ENCODE assay signal across 8 mouse cellular contexts in genomic region chr6:55202913-55203910, GRCm38 (mm10). TPM values are rescaled to one million over a fixed set of nuclear protein-coding genes. Genes with fewer than 3 reads are reported as not detected.
DNase-seq lines count a peak whose midpoint lies in the region; ATAC-seq lines count a peak whose summit lies in the region.

Mindy4 (plus strand) TSS chr6:55203383.

- peak within 1 kb of the TSS; percentile 63 for H3K4me3 ChIP-seq in embryonic facial prominence, embryonic 10.5 days
- peak within 1 kb of the TSS; percentile 47 for H3K4me3 ChIP-seq in intestine, embryonic 15.5 days (replicated peaks)

- 4% methylated on average over 33 of the region's 33 CpGs for WGBS in embryonic facial prominence, embryonic 10.5 days
- WGBS in intestine, embryonic 15.5 days, result 4% methylated on average over 33 of the region's 33 CpGs

- H3K4me1 ChIP-seq in embryonic facial prominence, embryonic 10.5 days, result peaks cover 44% of the 10 kb centered on the region
- H3K4me1 ChIP-seq in intestine, embryonic 15.5 days (replicated peaks), result peaks cover 6% of the 10 kb centered on the region; the same call in 1 of the 2 replicates

- H3K27ac ChIP-seq in embryonic facial prominence, embryonic 10.5 days (replicated peaks), result peak within 1 kb of the TSS; percentile 92
- H3K27ac ChIP-seq in intestine, embryonic 15.5 days, result peak within 1 kb of the TSS; percentile 29

- H3K36me3 ChIP-seq in embryonic facial prominence, embryonic 10.5 days (replicated peaks), result no peaks in the 10 kb centered on the region
- no peaks in the 10 kb centered on the region for H3K36me3 ChIP-seq in intestine, embryonic 15.5 days

- H3K4me2 ChIP-seq in intestine, embryonic 15.5 days (replicated peaks), result peak within 1 kb of the TSS; percentile 66

- ATAC-seq in intestine, embryonic 15.5 days, result peak; percentile 97
- ATAC-seq in megakaryocyte-erythroid progenitor cell, adult 5-6 weeks (replicated peaks; ENCODE audit: low FRiP score, low TSS enrichment, poor library complexity, severe bottlenecking), result peak; percentile 98

- DNase-seq in adrenal gland, postnatal 14 days, result peak; percentile 94
- DNase-seq in embryonic facial prominence, embryonic 10.5 days (ENCODE audit: low spot score), result peak; percentile 94
- peak; percentile 72 to 86 for DNase-seq in gastrocnemius, postnatal 4 days (ENCODE audit: low spot score in 2 of 2)
- peak; percentile 88 to 92 for DNase-seq in left cerebral cortex, postnatal 14 days (ENCODE audit: low spot score in 2 of 2)
- DNase-seq in right cerebral cortex, postnatal 36 days (ENCODE audit: low spot score in 2 of 2), result peak; percentile 84 to 89
- DNase-seq in yolk sac, embryonic 10.5 days (ENCODE audit: low spot score), result peak; percentile 79

- H3K27me3 ChIP-seq in embryonic facial prominence, embryonic 10.5 days (replicated peaks; ENCODE audit: low read depth, poor library complexity, severe bottlenecking), result no peaks in the 10 kb centered on the region
- H3K27me3 ChIP-seq in intestine, embryonic 15.5 days (replicated peaks), result no peaks in the 10 kb centered on the region

- no peaks in the 10 kb centered on the region for H3K9me3 ChIP-seq in embryonic facial prominence, embryonic 10.5 days
- H3K9me3 ChIP-seq in intestine, embryonic 15.5 days, result no peaks in the 10 kb centered on the region

- peak within 1 kb of the TSS; percentile 31 for H3K9ac ChIP-seq in intestine, embryonic 15.5 days

- intact Hi-C loops in left cerebral cortex, postnatal 14 days (cut with DNase I), result no loop called here

RNA-seq across cellular contexts. Expression of gene Mindy4, which starts in this region (rescaled TPM):
- 5.4 and 5.8 TPM in 2 replicates for total RNA-seq in adrenal gland, postnatal 14 days (2021)
- 18.7 and 24.0 TPM in 2 replicates for polyA plus RNA-seq in embryonic facial prominence, embryonic 10.5 days (2016; fragmentation: Nextera tagmentation; extraction: Ambion mirVana)
- total RNA-seq in gastrocnemius, postnatal 4 days (2021), result 1 to 10 TPM; 4.1 to 4.4 TPM
- polyA plus RNA-seq in intestine, embryonic 15.5 days (2015; fragmentation: Nextera tagmentation; extraction: Ambion mirVana), result 6.5 and 7.3 TPM in 2 replicates
- 10 to 100 TPM in 1 of 2 experiments, 1 to 10 TPM in 1; 9.6 to 10.7 TPM for total RNA-seq in left cerebral cortex, postnatal 14 days (2021)
- total RNA-seq in megakaryocyte-erythroid progenitor cell, adult 5-6 weeks (2014; fragmentation: Nextera tagmentation), result 2.1 and 5.5 TPM in 2 replicates
- 4.9 and 10.6 TPM in 2 replicates for total RNA-seq in megakaryocyte-erythroid progenitor cell, adult 5-6 weeks (2017)

Comparison
In these comparisons a context has a peak if more than half of its experiments do, and no peak if none do; other contexts are left out.
1. Peak in every context shown above with its lines: DNase-seq, ATAC-seq, H3K4me3 ChIP-seq and H3K27ac ChIP-seq.